In the genomic region with DNA sequence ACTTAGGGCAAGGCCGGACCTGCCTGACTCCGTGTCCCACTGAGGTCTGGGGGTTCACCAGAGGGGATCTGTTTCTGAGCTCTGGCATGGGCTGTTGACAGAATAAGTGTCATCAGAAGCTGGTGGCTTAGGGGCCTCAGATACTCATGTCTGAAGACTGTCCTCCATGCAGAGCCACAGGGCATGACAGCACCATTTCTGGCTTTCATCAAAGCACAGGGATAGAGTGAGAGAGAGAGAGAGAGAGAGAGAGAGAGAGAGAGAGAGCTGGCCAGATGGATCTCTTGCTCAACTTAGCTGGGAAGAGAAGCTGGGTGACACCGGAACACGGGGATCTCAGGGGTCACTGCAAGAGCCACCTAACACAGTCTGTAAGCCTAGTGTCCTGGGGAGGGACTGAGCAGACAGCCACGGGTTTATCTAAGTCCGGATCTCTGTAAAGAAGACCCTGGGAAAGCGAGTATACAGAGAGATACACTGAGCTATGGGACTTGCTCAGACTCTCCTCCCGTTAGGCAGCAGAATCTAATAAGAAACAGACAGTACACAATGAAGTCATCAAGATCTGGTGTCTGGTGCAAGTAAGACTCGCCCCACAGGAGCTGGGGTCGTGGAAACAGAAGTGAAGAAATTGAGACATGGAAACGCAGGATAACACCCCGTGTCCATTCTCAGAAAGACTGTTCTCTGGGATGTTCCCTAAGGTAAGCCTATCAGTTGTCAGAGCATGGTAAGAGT, we compare ENCODE assay signal across 16 mouse cellular contexts. TPM values are rescaled to one million over a fixed set of nuclear protein-coding genes. Genes with fewer than 3 reads are reported as not detected.
A peak's percentile ranks its signal among the peaks of the same experiment; 100 is the strongest.
DNase-seq lines count a peak whose midpoint lies in the region; ATAC-seq lines count a peak whose summit lies in the region.
"Had no signal": no experiment of that assay in that cellular context is flagged by ENCODE, and none has a peak within 500 bp of the region (broad histone marks: within the 10 kb centered on the region; RNA-seq: fewer than 3 reads in every experiment).

No protein-coding gene starts in this region.

- intact Hi-C loops in heart, postnatal 36 days (cut with DNase I): no loop called here
- intact Hi-C loops in left cerebral cortex, postnatal 4 days (cut with DNase I): no loop called here

- no peak; the same call in 1 of the 2 replicates for ATAC-seq in heart, embryonic 12.5 days (ENCODE audit: insufficient number of reproducible peaks, low FRiP score)
- ATAC-seq in midbrain, embryonic 11.5 days (ENCODE audit: low FRiP score): no peak
- ATAC-seq in hindbrain, embryonic 15.5 days (ENCODE audit: low FRiP score, low read depth): no peak
- ATAC-seq in stomach, embryonic 15.5 days (ENCODE audit: insufficient read depth, low FRiP score, low read depth): no peak
- ATAC-seq: liver, embryonic 12.5 days had no signal

- no peak overlapping the region for H3K27ac ChIP-seq in heart, embryonic 12.5 days (ENCODE audit: poor library complexity, severe bottlenecking)
- peak overlapping the region; percentile 46; the same call in 1 of the 2 replicates for H3K27ac ChIP-seq in midbrain, embryonic 10.5 days (replicated peaks)
- H3K27ac ChIP-seq in midbrain, embryonic 11.5 days (ENCODE audit: low read depth, low read length): no peak overlapping the region
- peak overlapping the region; percentile 57 for H3K27ac ChIP-seq in hindbrain, embryonic 15.5 days (replicated peaks)
- H3K27ac ChIP-seq in stomach, embryonic 15.5 days: peak overlapping the region; percentile 55
- H3K27ac ChIP-seq: left cerebral cortex, adult 2 months; liver, embryonic 12.5 days had no signal

- no peak overlapping the region for H3K9ac ChIP-seq in heart, embryonic 12.5 days
- H3K9ac ChIP-seq in midbrain, embryonic 11.5 days (ENCODE audit: low read length): no peak overlapping the region
- no peak overlapping the region for H3K9ac ChIP-seq in hindbrain, embryonic 15.5 days
- no peak overlapping the region for H3K9ac ChIP-seq in stomach, embryonic 15.5 days
- H3K9ac ChIP-seq: liver, embryonic 12.5 days; midbrain, embryonic 12.5 days had no signal

- DNase-seq in heart, postnatal 36 days: no peak
- DNase-seq in midbrain, embryonic 10.5 days (ENCODE audit: low spot score): no peak
- no peak for DNase-seq in midbrain, embryonic 11.5 days (ENCODE audit: low spot score, missing footprints)
- DNase-seq in urinary bladder, postnatal 4 days (ENCODE audit: low spot score in 2 of 2): no peak
- no peak for DNase-seq in left cerebral cortex, postnatal 4 days
- DNase-seq: cerebellum, adult 11 months; kidney, postnatal 25 days; lung, postnatal 14 days had no signal

- peak overlapping the region; percentile 12; the same call in 1 of the 2 replicates for H3K4me2 ChIP-seq in heart, embryonic 12.5 days
- H3K4me2 ChIP-seq in midbrain, embryonic 11.5 days: no peak overlapping the region
- no peak overlapping the region for H3K4me2 ChIP-seq in hindbrain, embryonic 15.5 days
- no peak overlapping the region for H3K4me2 ChIP-seq in stomach, embryonic 15.5 days
- H3K4me2 ChIP-seq: liver, embryonic 12.5 days; midbrain, embryonic 12.5 days had no signal

- H3K27me3 ChIP-seq in heart, embryonic 12.5 days (replicated peaks): no peaks in the 10 kb centered on the region
- H3K27me3 ChIP-seq in midbrain, embryonic 10.5 days (ENCODE audit: low read depth, poor library complexity, severe bottlenecking): 0 out of 2 replicates have a peak, but pooled peaks cover 7% of the 10 kb centered on the region
- no peaks in the 10 kb centered on the region for H3K27me3 ChIP-seq in midbrain, embryonic 11.5 days (ENCODE audit: control insufficient read depth, insufficient read depth, low read length)
- H3K27me3 ChIP-seq in hindbrain, embryonic 15.5 days: no peaks in the 10 kb centered on the region
- no peaks in the 10 kb centered on the region for H3K27me3 ChIP-seq in stomach, embryonic 15.5 days (replicated peaks)

- H3K36me3 ChIP-seq in heart, embryonic 12.5 days: no peaks in the 10 kb centered on the region
- H3K36me3 ChIP-seq in midbrain, embryonic 10.5 days: no peaks in the 10 kb centered on the region
- no peaks in the 10 kb centered on the region for H3K36me3 ChIP-seq in midbrain, embryonic 11.5 days (ENCODE audit: control insufficient read depth, insufficient read depth, low read length)
- H3K36me3 ChIP-seq in hindbrain, embryonic 15.5 days: no peaks in the 10 kb centered on the region
- no peaks in the 10 kb centered on the region for H3K36me3 ChIP-seq in stomach, embryonic 15.5 days
- H3K36me3 ChIP-seq: G1E; liver, embryonic 12.5 days; midbrain, embryonic 12.5 days had no signal

- WGBS in heart, embryonic 12.5 days: 35% methylated on average over 12 of the region's 12 CpGs
- WGBS in midbrain, embryonic 10.5 days: 69% methylated on average over 12 of the region's 12 CpGs
- WGBS in midbrain, embryonic 11.5 days: 73% methylated on average over 12 of the region's 12 CpGs
- 72% methylated on average over 12 of the region's 12 CpGs for WGBS in hindbrain, embryonic 15.5 days
- 42% methylated on average over 12 of the region's 12 CpGs for WGBS in stomach, embryonic 15.5 days

- H3K4me3 ChIP-seq in heart, embryonic 12.5 days: no peak overlapping the region
- no peak overlapping the region for H3K4me3 ChIP-seq in midbrain, embryonic 10.5 days
- H3K4me3 ChIP-seq in midbrain, embryonic 11.5 days (ENCODE audit: low read depth, low read length): no peak overlapping the region
- H3K4me3 ChIP-seq in hindbrain, embryonic 15.5 days: no peak overlapping the region
- no peak overlapping the region for H3K4me3 ChIP-seq in stomach, embryonic 15.5 days (replicated peaks)
- H3K4me3 ChIP-seq: left cerebral cortex, adult 2 months; liver, embryonic 12.5 days; midbrain, embryonic 12.5 days had no signal

- peaks cover 38% of the 10 kb centered on the region for H3K4me1 ChIP-seq in heart, embryonic 12.5 days (replicated peaks)
- peaks cover 37% of the 10 kb centered on the region for H3K4me1 ChIP-seq in midbrain, embryonic 10.5 days
- H3K4me1 ChIP-seq in midbrain, embryonic 11.5 days (ENCODE audit: control insufficient read depth, insufficient read depth, low read length): no peaks in the 10 kb centered on the region; the same call in 1 of the 2 replicates
- peaks cover 20% of the 10 kb centered on the region for H3K4me1 ChIP-seq in hindbrain, embryonic 15.5 days (replicated peaks)
- H3K4me1 ChIP-seq in stomach, embryonic 15.5 days: peaks cover 18% of the 10 kb centered on the region
- H3K4me1 ChIP-seq: midbrain, embryonic 12.5 days had no signal

- no peaks in the 10 kb centered on the region for H3K9me3 ChIP-seq in heart, embryonic 12.5 days (replicated peaks)
- H3K9me3 ChIP-seq in midbrain, embryonic 10.5 days (replicated peaks): no peaks in the 10 kb centered on the region
- no peaks in the 10 kb centered on the region for H3K9me3 ChIP-seq in midbrain, embryonic 11.5 days (ENCODE audit: control insufficient read depth, low read length)
- H3K9me3 ChIP-seq in hindbrain, embryonic 15.5 days: no peaks in the 10 kb centered on the region
- no peaks in the 10 kb centered on the region for H3K9me3 ChIP-seq in stomach, embryonic 15.5 days
- H3K9me3 ChIP-seq: liver, embryonic 12.5 days; midbrain, embryonic 12.5 days had no signal

RNA-seq across cellular contexts. Expression of gene Medag, which starts 42.8 kb away (rescaled TPM):
- 1.2 and 1.4 TPM in 2 replicates for polyA plus RNA-seq in heart, embryonic 12.5 days (2016; fragmentation: Nextera tagmentation; extraction: Ambion mirVana)
- total RNA-seq in heart, postnatal 36 days (2021): 10 to 100 TPM; 15.3 to 20.8 TPM
- 0.32 and 0.57 TPM in 2 replicates for polyA plus RNA-seq in midbrain, embryonic 10.5 days (2016; fragmentation: Nextera tagmentation; extraction: Ambion mirVana)
- polyA plus RNA-seq in midbrain, embryonic 11.5 days (2014; fragmentation: Nextera tagmentation; extraction: Ambion mirVana): 0.51 and 0.66 TPM in 2 replicates
- polyA plus RNA-seq in hindbrain, embryonic 15.5 days (2015; fragmentation: Nextera tagmentation; extraction: Ambion mirVana): 4.5 and 6.8 TPM in 2 replicates
- polyA plus RNA-seq in stomach, embryonic 15.5 days (2015; fragmentation: Nextera tagmentation; extraction: Ambion mirVana): 2.8 TPM in 2 replicates
- 1 to 10 TPM; 1.2 to 1.4 TPM for total RNA-seq in left cerebral cortex, postnatal 4 days (2021)
- total RNA-seq: common myeloid progenitor, adult 5-6 weeks had no signal
- polyA plus RNA-seq: G1E had no signal

Comparison
In these comparisons a context has a peak if more than half of its experiments do, and no peak if none do; other contexts are left out.
1. H3K27ac ChIP-seq: peak in midbrain, embryonic 10.5 days (single experiment), hindbrain, embryonic 15.5 days (single experiment) and stomach, embryonic 15.5 days (single experiment); none in heart, embryonic 12.5 days (single experiment) and midbrain, embryonic 11.5 days (single experiment).